Mouse (Mus musculus) embryo, embryonic 9.5 days (tissue): ENCODE measurements around the gene Crip1.
"Not testable (repeated sequence)": the region's sequence is repeated elsewhere in the genome, so short reads cannot be mapped to it uniquely, and the experiment has no call there.

Experiments used
- DNase-seq: peaks from one replicate; pipeline ENCODE4 v3.0.0-alpha.2; 2017; ENCODE audit errors: extremely low spot score

Crip1 gene

DNA sequence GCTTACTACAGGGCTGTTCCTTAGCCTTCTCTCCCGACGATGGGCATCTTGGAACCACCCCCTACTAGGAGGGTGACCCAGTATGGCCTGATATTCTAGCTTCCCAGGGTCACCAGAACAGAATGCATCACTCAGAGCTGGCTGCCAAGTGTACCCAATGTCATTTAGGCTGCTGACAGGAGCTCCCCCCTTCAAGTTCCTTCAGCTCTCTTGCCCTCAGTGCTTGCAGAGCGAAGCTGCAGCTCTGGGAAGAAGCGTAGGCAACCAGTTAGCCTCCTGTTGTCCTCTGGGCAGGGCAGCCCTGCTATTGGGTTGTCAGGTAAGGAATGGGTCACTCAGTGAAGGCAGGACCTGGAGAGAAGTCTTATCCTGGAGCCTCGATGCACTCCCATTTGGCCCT, 38.8 kb downstream of the Crip1 start:
- no peak for DNase-seq

DNA sequence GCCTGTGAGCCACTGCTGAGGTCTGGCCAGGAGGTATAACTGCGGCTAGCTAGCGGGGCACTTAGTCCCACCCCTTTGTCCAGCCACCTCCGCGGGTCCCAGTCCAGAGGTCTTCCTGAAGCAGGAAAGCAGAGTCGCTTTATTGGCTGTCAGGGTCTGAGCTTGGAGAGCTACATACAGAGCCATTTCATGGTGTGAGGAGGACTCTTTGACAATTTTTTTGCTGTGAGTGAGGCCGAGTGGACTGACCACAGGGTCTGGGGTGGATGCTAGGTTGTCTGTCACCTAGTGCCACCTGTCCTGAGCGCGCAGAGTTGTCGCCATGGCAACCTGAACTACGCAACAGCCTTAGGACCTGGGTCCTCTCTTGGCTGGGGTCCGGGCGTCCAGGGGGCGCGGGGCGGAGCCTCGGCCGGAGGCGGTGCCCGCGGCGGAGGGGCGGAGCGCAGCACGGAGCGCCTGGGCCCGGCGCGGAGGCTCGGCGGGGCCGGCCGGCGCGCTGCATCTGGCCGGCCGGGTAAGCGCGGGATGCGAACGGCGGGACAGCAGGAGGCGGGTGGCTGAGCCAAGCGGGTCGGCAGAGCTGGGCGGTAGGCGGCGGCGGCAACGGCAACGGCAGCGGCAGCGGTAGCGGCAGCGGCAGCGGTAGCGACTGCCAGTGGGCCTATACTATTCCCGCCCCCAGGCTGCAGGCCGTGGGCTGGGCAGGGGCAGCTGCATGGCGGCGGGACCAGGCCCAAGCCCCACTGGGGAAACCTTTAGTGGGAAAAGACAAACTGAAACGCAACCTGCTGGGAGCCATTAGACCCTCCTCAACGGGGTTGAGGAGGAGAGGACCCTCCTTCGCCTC, 39.6 kb downstream of the Crip1 start, which contains the start of gene Tmem121:
Tmem121 (plus strand) TSS at position 489 of the 850 bp plus-strand sequence.
- DNase-seq, result peak; percentile 58

DNA sequence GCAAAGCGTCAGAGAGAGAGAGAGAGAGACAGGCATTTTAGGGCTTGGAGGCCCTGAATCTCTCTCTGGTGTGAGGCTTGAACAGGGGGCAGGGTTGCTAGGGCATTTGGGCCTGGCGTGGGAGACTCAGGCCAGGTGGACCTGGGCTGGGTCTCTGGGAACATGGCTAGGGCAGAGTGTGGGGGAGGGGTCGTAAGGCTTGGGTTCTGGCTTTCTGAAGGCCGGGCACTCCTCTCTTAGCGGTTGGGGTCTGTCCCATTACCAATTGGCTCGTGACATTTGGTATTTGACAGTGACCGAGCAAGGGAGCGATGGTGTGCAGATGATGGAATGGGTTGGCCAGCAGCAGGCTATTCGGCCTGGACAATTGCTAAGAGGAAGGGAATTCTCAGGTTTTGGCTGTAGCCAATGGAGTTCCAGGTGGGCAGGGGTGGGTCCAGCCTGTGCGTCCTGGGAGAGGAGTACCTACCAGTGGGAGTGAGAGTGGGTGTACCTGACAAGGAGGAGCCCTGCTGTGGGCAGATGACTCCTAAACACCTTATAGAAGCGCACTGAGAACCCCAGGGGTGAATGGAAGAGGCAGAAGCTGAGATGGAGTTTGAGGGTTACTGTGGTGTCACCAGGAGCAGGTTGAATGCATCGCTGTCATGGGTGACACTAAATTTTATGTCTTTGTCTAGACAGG, 40.4 kb downstream of the Crip1 start:
- DNase-seq, result no peak

DNA sequence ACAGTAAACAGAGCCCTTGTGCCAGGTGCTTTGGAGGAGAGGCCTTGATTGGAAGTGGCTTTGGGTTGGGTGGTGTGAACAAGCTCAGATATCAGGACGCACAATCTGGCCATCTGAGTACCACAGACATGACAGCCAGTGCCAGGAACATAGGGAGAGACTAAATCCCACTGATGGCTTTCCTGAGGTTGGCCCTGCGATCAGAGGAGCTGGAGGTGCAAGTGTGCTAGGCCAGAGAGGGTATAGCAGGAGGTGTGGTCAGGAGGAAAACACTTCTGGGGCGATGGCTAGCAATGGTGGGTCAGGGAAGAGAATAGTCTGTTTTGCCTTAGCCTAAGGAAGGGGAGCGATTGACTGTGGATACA, 40.9 kb downstream of the Crip1 start:
- peak; percentile 15 for DNase-seq

DNA sequence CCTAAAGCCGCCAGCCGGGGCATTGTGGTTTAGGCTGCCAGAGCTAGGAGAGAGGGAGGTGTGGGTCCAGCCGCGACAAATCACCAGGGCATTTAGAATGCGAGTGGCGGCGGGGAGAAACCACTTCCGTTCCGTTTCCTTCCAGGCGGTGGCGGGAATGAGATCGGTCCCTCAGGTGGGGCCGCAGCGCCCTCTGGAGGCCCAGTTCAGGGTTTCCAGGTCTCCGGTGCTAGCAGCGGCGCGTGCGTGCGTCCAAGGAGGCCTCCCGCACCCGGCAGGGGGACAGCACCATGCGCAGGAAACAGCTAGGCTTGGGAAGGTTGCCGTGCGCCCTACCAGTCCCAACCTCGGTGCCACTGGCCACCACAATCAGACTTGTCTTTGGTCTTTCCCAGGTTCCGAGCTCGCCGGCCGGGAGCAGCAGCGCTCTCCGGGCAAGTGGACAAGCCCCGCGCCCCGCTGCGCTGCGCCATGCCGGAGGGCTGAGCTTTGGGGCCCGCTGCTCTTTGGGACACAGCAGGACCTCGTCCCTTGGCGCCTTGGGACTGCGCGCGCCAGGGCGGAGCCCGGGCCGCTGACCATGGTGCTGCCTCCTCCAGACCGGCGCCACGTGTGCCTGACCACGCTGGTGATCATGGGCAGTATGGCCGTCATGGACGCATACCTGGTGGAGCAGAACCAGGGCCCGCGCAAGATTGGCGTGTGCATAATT, 41.6 kb downstream of the Crip1 start:
- peak; percentile 86 for DNase-seq

DNA sequence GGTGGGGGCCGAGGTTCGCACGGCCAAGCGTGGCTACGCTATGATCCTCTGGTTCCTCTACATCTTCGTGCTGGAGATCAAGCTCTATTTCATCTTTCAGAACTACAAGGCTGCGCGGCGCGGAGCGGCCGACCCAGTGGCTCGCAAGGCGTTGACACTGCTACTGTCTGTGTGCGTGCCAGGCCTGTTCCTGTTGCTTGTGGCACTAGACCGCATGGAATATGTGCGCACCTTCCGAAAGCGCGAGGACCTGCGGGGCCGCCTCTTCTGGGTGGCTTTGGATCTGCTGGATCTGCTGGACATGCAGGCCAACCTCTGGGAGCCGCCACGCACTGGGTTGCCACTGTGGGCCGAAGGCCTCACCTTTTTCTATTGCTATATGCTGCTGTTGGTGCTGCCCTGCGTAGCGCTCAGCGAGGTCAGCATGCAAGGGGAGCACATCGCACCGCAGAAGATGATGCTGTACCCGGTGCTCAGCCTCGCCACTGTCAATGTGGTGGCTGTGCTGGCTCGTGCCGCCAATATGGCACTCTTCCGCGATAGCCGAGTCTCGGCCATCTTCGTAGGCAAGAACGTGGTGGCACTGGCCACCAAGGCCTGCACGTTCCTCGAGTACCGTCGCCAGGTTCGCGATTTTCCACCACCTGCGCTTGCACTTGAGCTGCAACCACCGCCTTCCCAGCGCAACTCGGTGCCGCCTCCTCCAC, 42.4 kb downstream of the Crip1 start:
- DNase-seq, result no peak

DNA sequence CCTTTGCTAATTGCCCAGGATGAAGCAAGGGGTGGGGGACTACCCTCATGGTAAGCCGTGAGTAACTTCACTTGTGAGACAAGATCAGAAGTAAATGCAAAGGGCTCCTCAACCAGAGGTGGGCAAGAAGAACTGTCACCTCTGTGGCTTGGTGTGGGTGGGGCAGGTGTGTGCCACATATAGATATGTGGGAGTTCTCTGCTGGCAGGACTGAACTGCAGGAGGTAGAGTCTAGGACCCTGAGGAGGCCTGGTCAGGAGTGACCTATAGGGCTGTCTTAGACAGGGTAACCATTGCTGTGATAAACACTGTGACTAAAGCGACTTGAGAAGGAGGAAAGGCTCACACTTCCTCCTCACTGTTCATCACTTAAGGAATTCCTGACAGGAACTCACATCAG, 47.3 kb downstream of the Crip1 start:
- DNase-seq, result no peak

DNA sequence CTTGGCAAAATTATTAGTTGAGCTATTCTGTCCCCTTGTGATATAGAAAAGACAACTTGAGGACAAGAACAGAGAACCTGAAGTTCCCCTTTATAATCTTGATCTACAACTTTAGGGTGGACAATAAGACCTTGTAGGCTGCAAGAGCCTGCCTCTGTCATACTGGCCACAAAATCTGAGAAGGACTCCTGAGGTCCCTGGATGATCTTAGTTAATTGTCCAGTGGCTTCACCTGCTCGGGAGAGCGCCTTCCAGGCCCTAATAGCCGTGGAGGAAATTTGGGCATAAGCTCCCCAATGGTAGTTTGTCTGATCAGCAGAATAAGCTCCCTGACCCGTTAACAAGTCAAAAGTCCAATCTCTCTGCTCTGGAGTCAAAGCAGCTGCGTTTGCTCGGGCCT, 53.0 kb downstream of the Crip1 start:
- DNase-seq, result not testable (repeated sequence)

DNA sequence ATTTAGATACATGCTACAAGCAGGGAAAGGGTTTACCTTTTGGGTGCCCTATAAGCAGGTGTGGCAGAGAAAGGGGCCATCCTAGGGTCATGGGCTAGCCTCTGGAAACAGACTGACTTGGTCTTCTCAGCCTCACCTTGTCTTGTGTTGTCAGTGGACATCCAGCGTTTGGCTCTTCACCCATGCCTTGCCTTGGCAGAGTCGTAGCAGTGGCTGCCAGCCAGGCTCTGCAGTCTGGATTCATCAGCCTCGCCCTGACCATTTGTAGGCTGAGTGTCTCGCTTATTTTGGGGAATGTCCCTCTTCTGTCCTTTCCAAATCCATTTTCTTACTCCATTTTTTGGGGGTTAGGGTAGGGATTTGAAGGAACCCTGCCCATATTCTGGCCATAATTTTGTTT, 55.2 kb downstream of the Crip1 start:
- DNase-seq, result no peak

DNA sequence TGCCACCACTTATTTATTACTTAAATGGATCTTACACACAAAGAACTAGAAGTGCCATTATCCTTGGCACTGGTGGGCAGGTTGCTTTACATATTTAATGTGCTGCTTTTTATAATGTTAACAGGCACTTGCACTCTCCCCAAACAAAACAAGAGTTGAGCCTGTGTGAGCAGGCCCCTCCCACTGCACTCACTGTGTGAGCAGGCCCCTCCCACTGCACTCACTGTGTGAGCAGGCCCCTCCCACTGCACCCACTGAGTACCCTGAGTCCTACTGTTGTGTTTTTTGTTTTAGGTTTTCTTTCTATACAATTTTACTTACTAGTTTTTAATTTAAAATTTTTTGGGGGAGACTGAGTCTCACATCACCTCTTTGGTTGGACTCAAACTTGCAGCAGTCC, 55.9 kb downstream of the Crip1 start:
- no peak for DNase-seq
